Mouse (Mus musculus) ES-Bruce4 (cell line): ENCODE measurements around the gene Lrp1. TPM values are rescaled to one million over a fixed set of nuclear protein-coding genes. Genes with fewer than 3 reads are reported as not detected.

Source experiments
- H3K27ac ChIP-seq: 2 replicates; pipeline ENCODE4 v1.5.1; 2012; ENCODE audit warnings: low read length, inconsistent platforms; ENCODE audit not compliant: insufficient read depth
- H3K27me3 ChIP-seq: 2 replicates; pipeline ENCODE4 v1.6.1; 2012; ENCODE audit warnings: mild to moderate bottlenecking, low read length, inconsistent platforms; ENCODE audit not compliant: control insufficient read depth, poor library complexity, insufficient read depth, severe bottlenecking
- H3K36me3 ChIP-seq: 2 replicates; pipeline ENCODE4 v1.6.1; 2012; ENCODE audit warnings: inconsistent platforms, mild to moderate bottlenecking, low read length, moderate library complexity; ENCODE audit not compliant: control insufficient read depth, poor library complexity, insufficient read depth, severe bottlenecking
- H3K4me1 ChIP-seq: one replicate; pipeline ENCODE4 v1.8.1; 2011; ENCODE audit warnings: low read length; ENCODE audit not compliant: control insufficient read depth, insufficient read depth
- H3K4me3 ChIP-seq: 2 replicates; pipeline ENCODE4 v1.5.1; 2011; ENCODE audit warnings: low read depth, mild to moderate bottlenecking, low read length
- H3K9ac ChIP-seq: 2 replicates; pipeline ENCODE4 v1.6.1; 2012; ENCODE audit warnings: low read depth, mild to moderate bottlenecking, inconsistent platforms; ENCODE audit not compliant: poor library complexity, severe bottlenecking
- H3K9me3 ChIP-seq: replicated peaks from 2 replicates; pipeline ENCODE4 v1.6.1; 2012; ENCODE audit warnings: mild to moderate bottlenecking, low read length, inconsistent platforms; ENCODE audit not compliant: control insufficient read depth, poor library complexity, insufficient read depth, severe bottlenecking
- CTCF ChIP-seq: IDR thresholded peaks from one replicate; pipeline ENCODE4 v1.8.1; 2011; ENCODE audit warnings: low read depth, low read length
- EP300 ChIP-seq: IDR thresholded peaks from 2 replicates; pipeline ENCODE4 v1.6.1; 2011; ENCODE audit warnings: low read depth, low read length; ENCODE audit not compliant: insufficient read depth
- POLR2A ChIP-seq: IDR thresholded peaks from one replicate; pipeline ENCODE4 v1.8.1; 2011; ENCODE audit warnings: low read length; ENCODE audit not compliant: insufficient read depth
- polyA plus RNA-seq: library from polyadenylated mRNA; stranded (reverse); fragments of >200 nt; gene quantifications from 2 replicates; pipeline ENCODE4 v1.2.4, GENCODE M21; 2011; ENCODE audit warnings: low read depth; ENCODE audit not compliant: missing spikeins, insufficient read depth, insufficient read length

Gene Lrp1
- polyA plus RNA-seq, 1 experiment, result 41.3 TPM

DNA sequence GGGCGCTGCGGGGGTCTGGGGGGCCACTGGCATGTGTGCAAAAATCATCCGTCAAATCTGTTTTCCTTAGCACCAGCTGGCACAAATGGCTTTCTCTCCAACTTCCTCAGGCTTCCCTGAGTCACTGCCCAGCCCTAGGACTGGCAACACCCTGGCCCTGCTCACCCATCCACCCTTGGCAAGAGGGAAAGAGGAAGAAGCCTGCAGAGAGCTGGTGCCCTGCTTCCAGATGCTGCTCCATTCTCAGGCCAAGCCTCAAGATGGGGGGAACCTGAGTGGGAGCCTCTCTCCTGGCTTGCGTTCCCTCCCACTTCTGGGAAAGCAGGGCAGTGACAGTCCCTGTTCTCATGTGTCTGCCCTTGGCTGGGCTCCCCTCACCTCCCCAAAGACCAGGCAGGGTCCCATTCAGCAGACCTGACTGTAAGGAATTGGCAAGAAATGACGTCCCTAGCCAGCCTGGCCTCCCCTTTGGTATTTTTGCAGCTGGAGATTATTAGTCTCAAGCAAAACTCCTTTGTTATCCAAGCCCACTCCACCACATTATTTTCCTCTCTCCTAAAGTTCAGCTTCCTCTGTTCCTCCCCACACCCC is 23.5 kb downstream of the Lrp1 start:
- no peaks in the 10 kb centered on the region for H3K36me3 ChIP-seq
- peaks cover 4% of the 10 kb centered on the region for H3K4me1 ChIP-seq
- no peak overlapping the region for H3K9ac ChIP-seq
- TF ChIP-seq EP300, result no peak
- TF ChIP-seq CTCF, result no peak
- TF ChIP-seq POLR2A, result no peak
- H3K4me3 ChIP-seq, result no peak overlapping the region
- no peaks in the 10 kb centered on the region for H3K27me3 ChIP-seq
- no peaks in the 10 kb centered on the region for H3K9me3 ChIP-seq
- H3K27ac ChIP-seq, result no peak overlapping the region

DNA sequence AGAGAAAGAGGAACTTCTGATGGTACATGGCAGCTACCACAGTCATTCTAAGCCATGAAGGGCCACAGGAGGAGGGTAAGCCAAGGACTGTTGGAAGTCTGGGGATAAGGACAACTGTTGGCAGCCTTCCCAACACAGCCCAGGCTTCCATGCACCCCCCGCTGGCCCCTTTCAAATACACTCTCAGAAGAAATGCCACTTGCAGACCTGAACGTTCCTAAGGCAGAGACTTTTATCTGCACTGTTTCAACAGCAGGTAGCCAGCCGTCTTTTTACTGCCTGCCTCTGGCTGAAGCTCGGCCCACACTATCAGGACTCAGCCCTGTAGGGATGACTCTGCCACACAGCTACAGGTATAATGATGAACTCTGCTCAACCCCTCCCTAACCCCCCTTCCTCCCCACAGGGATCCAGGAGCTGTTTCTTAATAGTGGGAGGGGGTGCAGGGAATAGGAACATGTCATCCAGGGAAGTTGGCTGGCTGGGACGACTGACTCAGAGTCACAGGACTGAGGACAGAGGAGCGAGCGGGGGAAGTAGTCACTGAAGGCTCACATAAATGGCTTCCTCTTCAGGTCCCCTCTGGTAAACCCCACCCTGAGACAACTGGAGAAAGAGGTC is 24.5 kb downstream of the Lrp1 start:
- H3K9me3 ChIP-seq, result no peaks in the 10 kb centered on the region
- TF ChIP-seq EP300, result no peak
- no peak for TF ChIP-seq CTCF
- TF ChIP-seq POLR2A, result no peak
- H3K36me3 ChIP-seq, result no peaks in the 10 kb centered on the region
- no peak overlapping the region for H3K9ac ChIP-seq
- peaks cover 9% of the 10 kb centered on the region for H3K4me1 ChIP-seq
- H3K27me3 ChIP-seq, result no peaks in the 10 kb centered on the region
- H3K27ac ChIP-seq, result no peak overlapping the region
- no peak overlapping the region for H3K4me3 ChIP-seq

DNA sequence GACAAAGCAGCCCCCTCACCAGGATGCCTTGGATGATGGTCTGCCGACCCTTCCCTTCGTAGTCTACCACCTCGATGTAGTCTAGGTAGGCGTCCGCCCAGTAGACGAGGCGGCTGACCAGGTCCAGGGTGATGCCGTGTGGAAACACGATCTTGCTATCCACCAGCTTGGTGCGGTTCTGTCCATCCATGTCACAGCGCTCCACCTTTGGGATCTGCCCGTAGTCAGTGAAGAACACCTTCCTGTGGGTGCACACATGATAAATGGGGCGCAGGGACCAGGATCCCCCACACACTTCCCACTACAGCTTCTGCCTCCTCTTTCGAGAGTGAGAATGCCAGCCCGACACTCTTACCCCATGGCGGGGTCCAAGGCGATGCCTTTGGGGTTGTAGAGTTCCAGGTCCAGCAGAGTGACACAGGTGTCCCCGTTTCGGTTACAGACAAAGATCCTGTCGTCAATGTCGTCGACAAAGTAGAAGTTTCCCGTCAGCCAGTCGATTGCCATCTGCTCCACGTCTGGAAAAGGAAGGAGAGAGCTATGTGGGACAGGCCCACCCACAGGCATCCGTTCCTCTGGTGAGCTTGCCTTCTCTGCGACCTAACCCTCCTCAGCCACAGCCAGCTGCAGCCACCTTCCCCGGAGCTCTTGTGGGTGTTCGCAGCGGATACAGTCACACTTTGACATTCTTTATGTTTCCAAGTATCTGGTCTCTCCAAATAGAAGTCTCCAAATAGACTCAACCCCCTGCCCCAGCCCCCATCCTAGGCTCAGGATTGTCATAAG is 25.8 kb downstream of the Lrp1 start:
- no peak overlapping the region for H3K27ac ChIP-seq
- H3K27me3 ChIP-seq, result no peaks in the 10 kb centered on the region
- H3K9me3 ChIP-seq, result no peaks in the 10 kb centered on the region
- peaks cover 11% of the 10 kb centered on the region for H3K4me1 ChIP-seq
- TF ChIP-seq CTCF (no peak), EP300 (no peak), POLR2A (no peak)
- H3K9ac ChIP-seq, result no peak overlapping the region
- H3K36me3 ChIP-seq, result no peaks in the 10 kb centered on the region
- no peak overlapping the region for H3K4me3 ChIP-seq

DNA sequence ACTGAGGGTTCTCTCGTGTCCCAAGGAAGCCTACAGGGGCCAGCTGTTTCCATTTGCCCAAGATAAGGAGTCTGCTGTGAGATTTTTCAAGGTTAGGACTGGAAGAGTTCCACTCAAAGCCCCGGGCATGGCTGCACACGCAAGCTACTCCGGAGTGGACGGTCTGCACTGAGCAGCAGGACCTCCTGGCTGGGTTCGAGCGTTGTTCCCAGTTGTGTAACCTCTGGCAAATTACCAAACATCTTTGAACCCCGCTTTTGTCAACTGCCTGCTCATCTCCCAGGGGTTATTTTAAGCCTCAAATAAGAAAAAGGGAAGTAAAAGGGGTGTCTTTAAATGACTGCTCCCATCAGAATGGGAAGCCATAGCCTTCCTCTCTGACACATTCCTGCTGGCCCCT is 26.5 kb downstream of the Lrp1 start:
- H3K4me1 ChIP-seq, result peaks cover 14% of the 10 kb centered on the region
- H3K9me3 ChIP-seq, result no peaks in the 10 kb centered on the region
- H3K27me3 ChIP-seq, result no peaks in the 10 kb centered on the region
- no peak for TF ChIP-seq POLR2A
- TF ChIP-seq CTCF, result no peak
- no peak for TF ChIP-seq EP300
- H3K4me3 ChIP-seq, result no peak overlapping the region
- H3K9ac ChIP-seq, result no peak overlapping the region
- H3K36me3 ChIP-seq, result no peaks in the 10 kb centered on the region
- no peak overlapping the region for H3K27ac ChIP-seq

DNA sequence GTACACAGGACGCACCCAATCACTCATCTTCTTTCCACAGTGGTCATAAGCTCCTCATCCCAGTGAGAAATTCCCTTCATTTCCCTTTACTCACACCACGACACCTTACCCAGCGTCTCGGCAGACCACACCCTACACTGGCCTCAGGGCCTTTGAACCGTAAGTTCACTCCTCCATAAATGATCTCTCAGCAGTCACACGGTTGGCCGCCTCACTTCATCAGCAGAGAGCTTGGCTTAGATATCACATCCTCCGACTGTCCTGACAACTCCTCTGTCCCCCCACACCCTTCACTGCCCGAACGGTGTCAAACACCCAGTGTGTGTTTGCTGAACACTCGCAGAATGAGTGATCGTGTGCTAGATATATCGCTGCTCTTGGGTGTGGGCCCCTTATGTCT is 28.1 kb downstream of the Lrp1 start:
- TF ChIP-seq EP300 (no peak), POLR2A (no peak), CTCF (no peak)
- Histone ChIP-seq H3K27ac (no peak overlapping the region), H3K36me3 (no peaks in the 10 kb centered on the region), H3K4me1 (peaks cover 16% of the 10 kb centered on the region), H3K9me3 (no peaks in the 10 kb centered on the region), H3K27me3 (no peaks in the 10 kb centered on the region), H3K4me3 (no peak overlapping the region), H3K9ac (no peak overlapping the region)

DNA sequence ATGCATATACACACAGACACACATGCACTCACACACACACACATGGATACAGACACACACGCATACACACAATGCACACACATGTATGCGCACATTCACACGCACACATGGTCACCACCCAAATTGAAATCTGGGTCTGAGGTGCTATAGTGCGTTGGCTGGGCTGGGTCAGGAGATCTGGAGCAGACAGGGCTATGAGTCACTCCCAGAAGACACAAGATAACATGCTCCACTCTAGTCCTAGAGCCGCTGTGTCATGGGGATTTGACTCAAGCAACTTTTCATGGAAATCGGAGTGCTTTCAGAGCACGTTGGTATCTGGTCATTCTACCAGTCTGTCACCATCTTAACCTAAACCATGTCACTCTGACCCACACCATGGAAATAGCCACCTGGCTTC is 28.5 kb downstream of the Lrp1 start:
- Histone ChIP-seq H3K9ac (no peak overlapping the region), H3K9me3 (no peaks in the 10 kb centered on the region), H3K27me3 (no peaks in the 10 kb centered on the region), H3K4me1 (peaks cover 18% of the 10 kb centered on the region), H3K27ac (no peak overlapping the region), H3K4me3 (no peak overlapping the region), H3K36me3 (no peaks in the 10 kb centered on the region)
- no peak for TF ChIP-seq EP300
- TF ChIP-seq POLR2A, result no peak
- no peak for TF ChIP-seq CTCF
